Mouse (Mus musculus): ENCODE results near the gene Mesd. TPM values are rescaled to one million over a fixed set of nuclear protein-coding genes. Genes with fewer than 3 reads are reported as not detected.

Gene Mesd
- polyA plus RNA-seq, 1 experiment from 2014 or later = 89.2 TPM

Other genes with a start within 250 kb of the Mesd start
- gene Il16, start 138.7 kb upstream of the Mesd start, polyA plus RNA-seq (2016; fragmentation: Nextera tagmentation; extraction: Ambion mirVana) = 0.72 and 0.91 TPM in 2 replicates
- 0.09 TPM in 1 of 2 replicates, not detected in the other for gene Cfap161, start 89.6 kb upstream of the Mesd start, polyA plus RNA-seq (2016; fragmentation: Nextera tagmentation; extraction: Ambion mirVana)
- 10.2 and 10.7 TPM in 2 replicates for gene Tlnrd1, start 161 bp upstream of the Mesd start, polyA plus RNA-seq (2016; fragmentation: Nextera tagmentation; extraction: Ambion mirVana)
- gene Cemip, start 202.0 kb downstream of the Mesd start, polyA plus RNA-seq (2016; fragmentation: Nextera tagmentation; extraction: Ambion mirVana) = 0.12 and 0.68 TPM in 2 replicates

Data from midbrain, embryonic 10.5 days (tissue).